Mouse (Mus musculus) hindbrain, embryonic 12.5 days (tissue): ENCODE results near the gene Psen1. TPM values are rescaled to one million over a fixed set of nuclear protein-coding genes. Genes with fewer than 3 reads are reported as not detected.

Source experiments
- ATAC-seq: fragments of 200-750 bp; cut with Nextera tagmentation; 2 replicates; pipeline ENCODE4 v1.8.0; 2017; ENCODE audit warnings: moderate TSS enrichment; ENCODE audit not compliant: low FRiP score
- H3K27ac ChIP-seq: fragments of 300-500 bp; sonication (generic); 2 replicates; pipeline ENCODE4 v1.5.1; 2016; ENCODE audit warnings: mild to moderate bottlenecking
- H3K27me3 ChIP-seq: fragments of 300-500 bp; sonication (generic); 2 replicates; pipeline ENCODE4 v1.6.1; 2016; ENCODE audit warnings: mild to moderate bottlenecking
- H3K36me3 ChIP-seq: fragments of 300-500 bp; sonication (generic); 2 replicates; pipeline ENCODE4 v1.6.1; 2016; ENCODE audit warnings: mild to moderate bottlenecking
- H3K4me1 ChIP-seq: fragments of 300-500 bp; sonication (generic); 2 replicates; pipeline ENCODE4 v1.6.1; 2016
- H3K4me2 ChIP-seq: fragments of 300-500 bp; sonication (generic); replicated peaks from 2 replicates; pipeline ENCODE4 v1.6.1; 2016; ENCODE audit warnings: mild to moderate bottlenecking
- H3K4me3 ChIP-seq: fragments of 300-500 bp; sonication (generic); 2 replicates; pipeline ENCODE4 v1.5.1; 2016; ENCODE audit warnings: mild to moderate bottlenecking
- H3K9ac ChIP-seq: fragments of 300-500 bp; sonication (generic); 2 replicates; pipeline ENCODE4 v1.6.1; 2016; ENCODE audit warnings: mild to moderate bottlenecking, moderate library complexity
- H3K9me3 ChIP-seq: fragments of 300-500 bp; sonication (generic); replicated peaks from 2 replicates; pipeline ENCODE4 v1.6.1; 2016; ENCODE audit warnings: mild to moderate bottlenecking
- WGBS: fragments of 180-500 bp; shearing (Covaris S2); methylation state at CpG from one replicate; pipeline ENCODE4 v1.1.7; 2016; 5-methylcytosine and 5-hydroxymethylcytosine counted together
- polyA plus RNA-seq: library from polyadenylated mRNA; unstranded; fragments of >200 nt; fragmentation: Nextera tagmentation; extraction: Ambion mirVana; gene quantifications from 2 replicates; pipeline ENCODE4 v1.2.1, GENCODE M21; 2016

Gene Psen1
- 77.5 and 80.0 TPM in 2 replicates for polyA plus RNA-seq

GRCm38 (mm10) chr12:83687934-83688315, at the start of gene Psen1:
Gene Psen1 (plus strand): TSS chr12:83688152.
- peak within 1 kb of the TSS; percentile 88 for H3K9ac ChIP-seq
- peaks cover 19% of the 10 kb centered on the region for H3K4me1 ChIP-seq
- peak; percentile 99 for ATAC-seq
- H3K4me2 ChIP-seq: peak within 1 kb of the TSS; percentile 86
- no peaks in the 10 kb centered on the region for H3K27me3 ChIP-seq
- H3K9me3 ChIP-seq: no peaks in the 10 kb centered on the region
- peak within 1 kb of the TSS; percentile 95 for H3K27ac ChIP-seq
- H3K4me3 ChIP-seq: peak within 1 kb of the TSS; percentile 91
- under 1% methylated on average over 38 of the region's 38 CpGs for WGBS
- H3K36me3 ChIP-seq: peaks cover 9% of the 10 kb centered on the region; the same call in 1 of the 2 replicates

DNA sequence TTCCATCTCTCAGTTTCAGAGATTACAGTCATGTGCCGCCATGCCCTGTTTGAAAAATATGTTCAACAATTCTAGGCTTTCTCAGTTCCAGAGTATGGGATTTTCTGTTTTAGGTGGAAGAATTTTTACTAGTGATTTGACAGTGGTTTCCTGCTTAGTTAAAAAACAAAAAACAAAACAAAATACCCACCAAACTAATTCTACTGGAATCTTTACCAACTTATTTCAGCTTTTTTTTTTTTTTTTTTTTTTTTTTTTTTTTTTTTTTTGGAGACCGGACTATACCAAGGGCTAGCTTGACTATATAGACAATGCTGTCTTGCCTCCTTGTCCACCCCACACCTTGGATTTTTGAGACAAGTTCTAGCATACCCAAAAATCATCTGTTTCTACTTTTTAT, 46.7 kb upstream of the Psen1 start:
- no peak overlapping the region for H3K4me2 ChIP-seq
- H3K36me3 ChIP-seq: peaks cover 54% of the 10 kb centered on the region
- no peaks in the 10 kb centered on the region for H3K27me3 ChIP-seq
- no peaks in the 10 kb centered on the region for H3K4me1 ChIP-seq
- no peak overlapping the region for H3K27ac ChIP-seq
- H3K4me3 ChIP-seq: no peak overlapping the region
- 89% methylated on average over 2 of the region's 2 CpGs for WGBS
- no peaks in the 10 kb centered on the region for H3K9me3 ChIP-seq
- no peak overlapping the region for H3K9ac ChIP-seq
- no peak for ATAC-seq

- H3K27ac ChIP-seq: no peak overlapping the region
- 87% methylated on average over 1 of the region's 1 CpGs for WGBS
- no peak overlapping the region for H3K9ac ChIP-seq
- no peak overlapping the region for H3K4me3 ChIP-seq
- no peaks in the 10 kb centered on the region for H3K27me3 ChIP-seq
- no peaks in the 10 kb centered on the region for H3K9me3 ChIP-seq
- no peak for ATAC-seq
- no peak overlapping the region for H3K4me2 ChIP-seq
- peaks cover 50% of the 10 kb centered on the region for H3K36me3 ChIP-seq
- H3K4me1 ChIP-seq: no peaks in the 10 kb centered on the region
Observed at GRCm38 (mm10) chr12:83643116-83643515, 44.8 kb upstream of the Psen1 start.

- H3K4me1 ChIP-seq: no peaks in the 10 kb centered on the region
- H3K36me3 ChIP-seq: peaks cover 60% of the 10 kb centered on the region
- no peak overlapping the region for H3K27ac ChIP-seq
- no peaks in the 10 kb centered on the region for H3K27me3 ChIP-seq
- 95% methylated on average over 3 of the region's 3 CpGs for WGBS
- no peak overlapping the region for H3K4me2 ChIP-seq
- no peak overlapping the region for H3K4me3 ChIP-seq
- H3K9me3 ChIP-seq: no peaks in the 10 kb centered on the region
- no peak for ATAC-seq
- no peak overlapping the region for H3K9ac ChIP-seq
Observed at GRCm38 (mm10) chr12:83650346-83650745, 37.6 kb upstream of the Psen1 start.

GRCm38 (mm10) chr12:83651414-83651813, 36.5 kb upstream of the Psen1 start:
- no peaks in the 10 kb centered on the region for H3K9me3 ChIP-seq
- no peak for ATAC-seq

GRCm38 (mm10) chr12:83685466-83685865, 2.5 kb upstream of the Psen1 start:
- H3K9ac ChIP-seq: no peak overlapping the region
- H3K4me1 ChIP-seq: peaks cover 19% of the 10 kb centered on the region
- H3K27ac ChIP-seq: no peak overlapping the region
- H3K4me2 ChIP-seq: no peak overlapping the region
- H3K9me3 ChIP-seq: no peaks in the 10 kb centered on the region
- H3K36me3 ChIP-seq: peaks cover 18% of the 10 kb centered on the region
- H3K4me3 ChIP-seq: no peak overlapping the region
- 95% methylated on average over 1 of the region's 1 CpGs for WGBS
- no peak for ATAC-seq
- no peaks in the 10 kb centered on the region for H3K27me3 ChIP-seq

More at GRCm38 (mm10) chr12:83651414-83651813, 36.5 kb upstream of the Psen1 start:
- Histone ChIP-seq H3K36me3 (peaks cover 53% of the 10 kb centered on the region), H3K27me3 (no peaks in the 10 kb centered on the region), H3K9ac (no peak overlapping the region), H3K4me2 (no peak overlapping the region), H3K27ac (no peak overlapping the region), H3K4me3 (no peak overlapping the region), H3K4me1 (no peaks in the 10 kb centered on the region)

DNA sequence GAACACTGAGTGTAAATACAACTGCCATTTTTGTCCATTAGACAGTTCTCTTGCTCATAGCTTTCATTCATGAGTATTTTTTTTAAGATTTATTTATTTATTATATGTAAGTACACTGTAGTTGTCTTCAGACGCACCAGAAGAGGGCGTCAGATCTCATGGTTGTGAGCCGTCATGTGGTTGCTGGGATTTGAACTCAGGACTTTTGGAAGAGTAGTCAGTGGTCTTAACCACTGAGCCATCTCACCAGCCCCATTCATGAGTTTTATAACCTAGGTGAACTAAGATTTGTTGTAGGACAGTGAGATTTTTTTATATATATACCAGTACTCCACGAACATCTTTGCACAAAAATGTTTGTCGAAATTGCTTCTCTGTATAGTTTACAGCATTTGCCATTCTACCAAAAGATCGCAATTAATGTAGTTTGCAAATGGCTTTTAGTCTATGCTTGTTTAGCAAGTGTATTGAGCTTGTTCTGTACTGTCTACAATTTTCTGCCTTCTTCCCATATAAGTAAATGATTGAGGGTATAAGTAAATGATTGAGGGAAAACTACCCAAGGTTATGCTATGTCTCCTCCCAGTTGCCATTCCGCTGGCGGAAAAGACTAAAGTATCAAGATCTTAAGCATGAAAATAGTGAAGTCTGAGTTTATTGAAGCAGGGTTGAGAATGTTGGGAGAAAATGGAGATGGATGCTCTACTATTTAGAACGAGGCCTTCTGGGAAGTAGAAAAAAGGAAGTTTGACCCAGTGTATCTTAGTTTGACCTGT, 1.2 kb upstream of the Psen1 start:
- H3K4me3 ChIP-seq: no peak overlapping the region
- H3K9ac ChIP-seq: no peak overlapping the region
- H3K4me1 ChIP-seq: peaks cover 19% of the 10 kb centered on the region
- no peaks in the 10 kb centered on the region for H3K9me3 ChIP-seq
- no peak for ATAC-seq
- H3K27me3 ChIP-seq: no peaks in the 10 kb centered on the region
- H3K36me3 ChIP-seq: peaks cover 10% of the 10 kb centered on the region
- no peak overlapping the region for H3K4me2 ChIP-seq
- 92% methylated on average over 9 of the region's 9 CpGs for WGBS
- peak overlapping the region; percentile 95; the same call in 1 of the 2 replicates for H3K27ac ChIP-seq

DNA sequence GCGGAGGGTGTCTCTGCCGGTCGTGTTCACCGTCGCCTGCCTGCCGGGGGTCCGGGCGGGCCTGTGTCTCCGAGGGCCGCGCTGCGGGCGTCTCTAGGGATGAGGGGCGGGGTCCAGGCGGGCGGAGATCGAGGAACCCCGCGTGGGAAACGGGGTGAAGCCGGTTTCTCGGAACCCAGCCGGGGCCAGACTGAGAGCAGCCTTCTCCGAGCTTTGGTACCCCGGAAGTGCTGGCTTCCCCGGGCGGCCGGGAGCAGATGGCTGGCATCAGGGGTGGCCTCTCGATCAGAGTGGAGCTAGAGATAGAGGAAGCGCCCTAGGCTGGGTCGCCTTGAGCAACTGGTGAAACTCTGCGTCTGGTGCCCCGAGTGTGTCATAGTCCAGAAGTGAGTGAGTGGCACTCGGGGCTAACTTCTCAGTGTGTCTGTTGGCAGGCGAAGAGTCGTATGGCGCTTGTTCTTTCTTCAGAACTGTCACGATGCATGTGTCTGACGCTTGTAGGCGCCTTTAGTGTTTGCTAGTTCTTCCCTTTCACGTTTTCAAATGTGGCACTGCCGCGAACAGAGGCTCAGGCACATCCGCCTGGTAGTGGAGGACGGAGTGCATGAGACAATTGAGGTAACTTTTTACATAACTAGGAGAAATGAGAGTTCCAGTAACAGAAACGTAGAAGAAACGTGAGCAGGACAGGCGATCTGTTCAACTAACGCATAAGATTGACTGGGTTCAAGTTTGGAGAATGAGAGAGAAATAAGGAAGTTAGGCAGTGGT, 549 bp downstream of the Psen1 start:
- no peaks in the 10 kb centered on the region for H3K9me3 ChIP-seq
- H3K27ac ChIP-seq: peak overlapping the region; percentile 95
- peak overlapping the region; percentile 91 for H3K4me3 ChIP-seq
- no peaks in the 10 kb centered on the region for H3K27me3 ChIP-seq
- H3K4me2 ChIP-seq: peak overlapping the region; percentile 86
- peaks cover 7% of the 10 kb centered on the region; the same call in 1 of the 2 replicates for H3K36me3 ChIP-seq
- H3K4me1 ChIP-seq: peaks cover 19% of the 10 kb centered on the region
- peak overlapping the region; percentile 88 for H3K9ac ChIP-seq
- peak; percentile 87 for ATAC-seq
- WGBS: 2% methylated on average over 49 of the region's 49 CpGs

DNA sequence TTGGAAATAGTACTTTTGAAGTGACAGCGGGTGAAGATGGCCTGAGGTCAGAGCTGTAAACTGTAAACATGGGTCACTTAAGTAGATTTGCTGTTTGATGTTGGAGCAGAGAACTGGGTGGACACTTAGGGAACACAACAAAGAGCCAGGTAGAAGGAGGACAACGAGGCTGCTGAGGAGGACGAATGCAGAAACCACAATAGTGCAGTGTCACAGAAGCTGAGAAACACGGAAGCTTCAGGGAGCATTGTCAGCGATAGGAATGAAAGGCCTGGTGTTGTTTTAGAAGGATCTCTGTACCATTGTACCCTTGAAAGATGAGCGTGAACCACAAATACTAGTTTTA, 1.1 kb downstream of the Psen1 start:
- 36% methylated on average over 6 of the region's 6 CpGs for WGBS
- peak overlapping the region; percentile 95; the same call in 1 of the 2 replicates for H3K27ac ChIP-seq
- peak overlapping the region; percentile 86 for H3K4me2 ChIP-seq
- no peaks in the 10 kb centered on the region for H3K27me3 ChIP-seq
- no peaks in the 10 kb centered on the region for H3K9me3 ChIP-seq
- H3K9ac ChIP-seq: peak overlapping the region; percentile 88
- peaks cover 7% of the 10 kb centered on the region; the same call in 1 of the 2 replicates for H3K36me3 ChIP-seq
- ATAC-seq: no peak
- peaks cover 19% of the 10 kb centered on the region for H3K4me1 ChIP-seq
- peak overlapping the region; percentile 91 for H3K4me3 ChIP-seq

GRCm38 (mm10) chr12:83694011-83694410, 6.1 kb downstream of the Psen1 start:
- WGBS: 88% methylated on average over 5 of the region's 5 CpGs
- no peak for ATAC-seq
- Histone ChIP-seq H3K9ac (no peak overlapping the region), H3K27me3 (no peaks in the 10 kb centered on the region), H3K36me3 (peaks cover 7% of the 10 kb centered on the region; the same call in 1 of the 2 replicates), H3K9me3 (no peaks in the 10 kb centered on the region), H3K4me2 (no peak overlapping the region), H3K4me1 (peaks cover 11% of the 10 kb centered on the region), H3K4me3 (no peak overlapping the region), H3K27ac (no peak overlapping the region)

DNA sequence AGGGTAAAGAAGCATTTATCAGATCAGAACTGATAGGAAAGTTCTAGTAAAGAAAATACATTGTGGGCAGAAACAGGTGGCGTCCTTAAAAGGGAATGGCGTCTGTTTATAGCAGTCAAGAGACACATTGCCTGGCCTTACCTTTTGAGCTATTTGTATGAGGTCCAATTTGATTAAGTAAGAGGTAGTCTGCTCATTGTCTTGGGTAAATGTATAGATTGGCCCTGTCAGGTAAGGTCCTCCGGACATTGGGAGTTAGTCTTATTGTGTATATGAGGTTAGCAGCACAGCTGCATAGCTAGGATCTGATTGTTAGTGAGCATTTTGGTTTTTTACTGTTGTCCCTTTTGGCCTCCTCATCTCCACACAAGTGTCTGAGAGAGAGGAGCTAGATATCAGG, 6.7 kb downstream of the Psen1 start:
- ATAC-seq: no peak

GRCm38 (mm10) chr12:83698637-83699036, 10.7 kb downstream of the Psen1 start:
- no peak overlapping the region for H3K4me2 ChIP-seq
- no peak overlapping the region for H3K27ac ChIP-seq
- H3K27me3 ChIP-seq: no peaks in the 10 kb centered on the region
- H3K36me3 ChIP-seq: peaks cover 22% of the 10 kb centered on the region
- 90% methylated on average over 4 of the region's 4 CpGs for WGBS
- no peaks in the 10 kb centered on the region for H3K9me3 ChIP-seq
- no peaks in the 10 kb centered on the region for H3K4me1 ChIP-seq
- no peak overlapping the region for H3K9ac ChIP-seq
- H3K4me3 ChIP-seq: no peak overlapping the region
- ATAC-seq: no peak

More for the DNA sequence above, 6.7 kb downstream of the Psen1 start:
- peaks cover 4% of the 10 kb centered on the region for H3K4me1 ChIP-seq
- H3K9me3 ChIP-seq: no peaks in the 10 kb centered on the region
- no peak overlapping the region for H3K9ac ChIP-seq
- WGBS: 85% methylated on average over 3 of the region's 3 CpGs
- no peak overlapping the region for H3K27ac ChIP-seq
- peaks cover 10% of the 10 kb centered on the region; the same call in 1 of the 2 replicates for H3K36me3 ChIP-seq
- no peaks in the 10 kb centered on the region for H3K27me3 ChIP-seq
- no peak overlapping the region for H3K4me2 ChIP-seq
- no peak overlapping the region for H3K4me3 ChIP-seq
